Mouse (Mus musculus) limb, embryonic 15.5 days (tissue): ENCODE data around the gene Dennd2d. TPM values are rescaled to one million over a fixed set of nuclear protein-coding genes. Genes with fewer than 3 reads are reported as not detected.

ENCODE experiments used
- ATAC-seq: fragments of 200-750 bp; cut with Nextera tagmentation; 2 replicates; pipeline ENCODE4 v1.8.0; 2017; ENCODE audit warnings: low read depth, moderate TSS enrichment; ENCODE audit not compliant: insufficient number of reproducible peaks, low FRiP score, low TSS enrichment
- H3K27ac ChIP-seq: fragments of 300-500 bp; sonication (generic); 2 replicates; pipeline ENCODE4 v1.5.1; 2015; ENCODE audit warnings: moderate library complexity, mild to moderate bottlenecking, inconsistent platforms
- H3K27me3 ChIP-seq: fragments of 300-500 bp; sonication (generic); 2 replicates; pipeline ENCODE4 v1.6.1; 2015; ENCODE audit warnings: inconsistent platforms
- H3K36me3 ChIP-seq: fragments of 300-500 bp; sonication (generic); 2 replicates; pipeline ENCODE4 v1.6.1; 2015; ENCODE audit warnings: inconsistent platforms
- H3K4me1 ChIP-seq: fragments of 300-500 bp; sonication (generic); 2 replicates; pipeline ENCODE4 v1.6.1; 2015; ENCODE audit warnings: inconsistent platforms
- H3K4me2 ChIP-seq: fragments of 300-500 bp; sonication (generic); 2 replicates; pipeline ENCODE4 v1.6.1; 2015; ENCODE audit warnings: mild to moderate bottlenecking, inconsistent platforms
- H3K4me3 ChIP-seq: fragments of 300-500 bp; sonication (generic); 2 replicates; pipeline ENCODE4 v1.5.1; 2015; ENCODE audit warnings: mild to moderate bottlenecking, inconsistent platforms
- H3K9ac ChIP-seq: fragments of 300-500 bp; sonication (generic); 2 replicates; pipeline ENCODE4 v1.6.1; 2015; ENCODE audit warnings: inconsistent platforms
- H3K9me3 ChIP-seq: fragments of 300-500 bp; sonication (generic); 2 replicates; pipeline ENCODE4 v1.6.1; 2016; ENCODE audit warnings: inconsistent platforms
- WGBS: fragments of 180-500 bp; shearing (Covaris S2); methylation state at CpG from one replicate; pipeline ENCODE4 v1.1.7; 2015; 5-methylcytosine and 5-hydroxymethylcytosine counted together
- polyA plus RNA-seq: library from polyadenylated mRNA; unstranded; fragments of >200 nt; fragmentation: Nextera tagmentation; extraction: Ambion mirVana; gene quantifications from 2 replicates; pipeline ENCODE4 v1.2.1, GENCODE M21; 2015

Gene Dennd2d
- polyA plus RNA-seq, 1 experiment from 2014 or later: 6.4 TPM

- ATAC-seq: no peak
- Histone ChIP-seq H3K4me3 (no peak overlapping the region), H3K27ac (no peak overlapping the region), H3K9me3 (no peaks in the 10 kb centered on the region), H3K36me3 (peaks cover 23% of the 10 kb centered on the region), H3K9ac (no peak overlapping the region), H3K4me1 (no peaks in the 10 kb centered on the region), H3K27me3 (no peaks in the 10 kb centered on the region), H3K4me2 (no peak overlapping the region)
- WGBS: 89% methylated on average over 2 of the region's 2 CpGs
Observed at GRCm38 (mm10) chr3:106500510-106500909, 18.3 kb downstream of the Dennd2d start.

GRCm38 (mm10) chr3:106502892-106503291 lies 20.7 kb downstream of the Dennd2d start:
- WGBS: 84% methylated on average over 2 of the region's 2 CpGs
- no peak for ATAC-seq
- peaks cover 23% of the 10 kb centered on the region for H3K36me3 ChIP-seq

GRCm38 (mm10) chr3:106510669-106511068 lies 28.5 kb downstream of the Dennd2d start:
- H3K36me3 ChIP-seq: 0 out of 2 replicates have a peak, but pooled peaks cover 4% of the 10 kb centered on the region
- no peak overlapping the region for H3K27ac ChIP-seq
- no peak overlapping the region for H3K9ac ChIP-seq
- no peaks in the 10 kb centered on the region for H3K27me3 ChIP-seq
- H3K4me3 ChIP-seq: no peak overlapping the region
- H3K4me1 ChIP-seq: no peaks in the 10 kb centered on the region
- no peaks in the 10 kb centered on the region for H3K9me3 ChIP-seq
- no peak for ATAC-seq
- WGBS: 89% methylated on average over 1 of the region's 1 CpGs
- H3K4me2 ChIP-seq: no peak overlapping the region

More at GRCm38 (mm10) chr3:106502892-106503291, 20.7 kb downstream of the Dennd2d start:
- no peak overlapping the region for H3K4me2 ChIP-seq
- H3K27me3 ChIP-seq: no peaks in the 10 kb centered on the region
- no peak overlapping the region for H3K9ac ChIP-seq
- no peaks in the 10 kb centered on the region for H3K4me1 ChIP-seq
- no peak overlapping the region for H3K27ac ChIP-seq
- H3K4me3 ChIP-seq: no peak overlapping the region
- H3K9me3 ChIP-seq: no peaks in the 10 kb centered on the region

GRCm38 (mm10) chr3:106515016-106515415 lies 32.8 kb downstream of the Dennd2d start:
- Histone ChIP-seq H3K27ac (no peak overlapping the region), H3K4me2 (no peak overlapping the region), H3K36me3 (peaks cover 7% of the 10 kb centered on the region; the same call in 1 of the 2 replicates), H3K4me1 (no peaks in the 10 kb centered on the region), H3K9ac (no peak overlapping the region), H3K27me3 (no peaks in the 10 kb centered on the region), H3K4me3 (no peak overlapping the region), H3K9me3 (no peaks in the 10 kb centered on the region)
- WGBS: 88% methylated on average over 6 of the region's 6 CpGs
- no peak for ATAC-seq

- no peak overlapping the region for H3K4me3 ChIP-seq
- H3K27me3 ChIP-seq: no peaks in the 10 kb centered on the region
- no peak overlapping the region for H3K9ac ChIP-seq
- no peak for ATAC-seq
- H3K9me3 ChIP-seq: no peaks in the 10 kb centered on the region
- WGBS: 93% methylated on average over 1 of the region's 1 CpGs
- no peak overlapping the region for H3K4me2 ChIP-seq
- H3K27ac ChIP-seq: no peak overlapping the region
- peaks cover 3% of the 10 kb centered on the region; the same call in 1 of the 2 replicates for H3K36me3 ChIP-seq
- H3K4me1 ChIP-seq: no peaks in the 10 kb centered on the region
Observed at GRCm38 (mm10) chr3:106522730-106523129, 40.5 kb downstream of the Dennd2d start.

GRCm38 (mm10) chr3:106526411-106526810 lies 44.2 kb downstream of the Dennd2d start:
- Histone ChIP-seq H3K9me3 (no peaks in the 10 kb centered on the region), H3K27ac (no peak overlapping the region), H3K4me2 (no peak overlapping the region), H3K27me3 (no peaks in the 10 kb centered on the region), H3K4me3 (no peak overlapping the region), H3K4me1 (no peaks in the 10 kb centered on the region), H3K36me3 (no peaks in the 10 kb centered on the region), H3K9ac (no peak overlapping the region)
- no peak for ATAC-seq
- WGBS: 88% methylated on average over 2 of the region's 2 CpGs

GRCm38 (mm10) chr3:106528032-106528431 lies 45.8 kb downstream of the Dennd2d start:
- H3K27me3 ChIP-seq: no peaks in the 10 kb centered on the region
- H3K27ac ChIP-seq: no peak overlapping the region
- H3K9ac ChIP-seq: no peak overlapping the region
- no peaks in the 10 kb centered on the region for H3K36me3 ChIP-seq
- no peak overlapping the region for H3K4me2 ChIP-seq
- WGBS: 96% methylated on average over 2 of the region's 2 CpGs
- H3K9me3 ChIP-seq: no peaks in the 10 kb centered on the region
- H3K4me1 ChIP-seq: no peaks in the 10 kb centered on the region
- no peak for ATAC-seq
- H3K4me3 ChIP-seq: no peak overlapping the region

GRCm38 (mm10) chr3:106533277-106533676 lies 51.1 kb downstream of the Dennd2d start:
- Histone ChIP-seq H3K9ac (no peak overlapping the region), H3K4me1 (no peaks in the 10 kb centered on the region), H3K4me2 (no peak overlapping the region), H3K27me3 (no peaks in the 10 kb centered on the region), H3K9me3 (no peaks in the 10 kb centered on the region), H3K4me3 (no peak overlapping the region), H3K27ac (no peak overlapping the region), H3K36me3 (peaks cover 12% of the 10 kb centered on the region)
- no peak for ATAC-seq
- 90% methylated on average over 2 of the region's 2 CpGs for WGBS

- H3K4me1 ChIP-seq: peaks cover 9% of the 10 kb centered on the region
- H3K27ac ChIP-seq: no peak overlapping the region
- H3K27me3 ChIP-seq: no peaks in the 10 kb centered on the region
- H3K36me3 ChIP-seq: no peaks in the 10 kb centered on the region
- WGBS: 80% methylated on average over 8 of the region's 8 CpGs
- no peak overlapping the region for H3K4me3 ChIP-seq
- no peak overlapping the region for H3K9ac ChIP-seq
- no peak for ATAC-seq
- no peaks in the 10 kb centered on the region for H3K9me3 ChIP-seq
- no peak overlapping the region for H3K4me2 ChIP-seq
Observed at GRCm38 (mm10) chr3:106544721-106545316, 62.6 kb downstream of the Dennd2d start.

GRCm38 (mm10) chr3:106547171-106547923 lies 65.1 kb downstream of the Dennd2d start, which contains the start of the genes Dram2 and Cept1:
Dram2 (plus strand) TSS chr3:106547798.
Cept1 (minus strand) TSS chr3:106547802.
- peak; percentile 98 for ATAC-seq
- Histone ChIP-seq H3K27ac (peak within 1 kb of the TSS; percentile 99), H3K9ac (peak within 1 kb of the TSS; percentile 78), H3K4me2 (peak within 1 kb of the TSS; percentile 53), H3K4me1 (peaks cover 9% of the 10 kb centered on the region), H3K4me3 (peak within 1 kb of the TSS; percentile 89), H3K36me3 (peaks cover 9% of the 10 kb centered on the region; the same call in 1 of the 2 replicates), H3K9me3 (no peaks in the 10 kb centered on the region), H3K27me3 (no peaks in the 10 kb centered on the region)
- WGBS: under 1% methylated on average over 63 of the region's 63 CpGs

- ATAC-seq: no peak
- peak overlapping the region; percentile 99 for H3K27ac ChIP-seq
Observed at GRCm38 (mm10) chr3:106547924-106548539, 65.8 kb downstream of the Dennd2d start.

GRCm38 (mm10) chr3:106548971-106549370 lies 66.8 kb downstream of the Dennd2d start:
- peaks cover 18% of the 10 kb centered on the region for H3K36me3 ChIP-seq
- H3K27ac ChIP-seq: no peak overlapping the region
- no peak overlapping the region for H3K4me3 ChIP-seq
- no peak overlapping the region for H3K9ac ChIP-seq
- no peaks in the 10 kb centered on the region for H3K9me3 ChIP-seq
- H3K27me3 ChIP-seq: no peaks in the 10 kb centered on the region
- no peak for ATAC-seq
- peaks cover 9% of the 10 kb centered on the region for H3K4me1 ChIP-seq
- WGBS: 38% methylated on average over 3 of the region's 3 CpGs
- H3K4me2 ChIP-seq: 0 out of 2 replicates have a peak overlapping the region, but pooled peaks have one; percentile 25

More at GRCm38 (mm10) chr3:106547924-106548539, 65.8 kb downstream of the Dennd2d start:
- no peaks in the 10 kb centered on the region for H3K9me3 ChIP-seq
- peaks cover 10% of the 10 kb centered on the region; the same call in 1 of the 2 replicates for H3K36me3 ChIP-seq
- peak overlapping the region; percentile 89 for H3K4me3 ChIP-seq
- peaks cover 9% of the 10 kb centered on the region for H3K4me1 ChIP-seq
- peak overlapping the region; percentile 77 for H3K9ac ChIP-seq
- peak overlapping the region; percentile 53 for H3K4me2 ChIP-seq
- 0% methylated on average over 27 of the region's 27 CpGs for WGBS
- H3K27me3 ChIP-seq: no peaks in the 10 kb centered on the region
